Mouse (Mus musculus) thymus, adult 2 months (tissue): ENCODE measurements around the gene Ints11.

ENCODE experiments used
- CTCF ChIP-seq: fragments of 200-500 bp; IDR thresholded peaks from 2 replicates; pipeline ENCODE4 v1.5.1; 2012; ENCODE audit warnings: mild to moderate bottlenecking, control low read depth, low read length, moderate library complexity, borderline replicate concordance; ENCODE audit not compliant: control insufficient read depth, poor library complexity, insufficient read depth; ENCODE audit errors: extremely low read depth
- POLR2A ChIP-seq: fragments of 200-500 bp; IDR thresholded peaks from 2 replicates; pipeline ENCODE4 v1.6.1; 2012; ENCODE audit warnings: mild to moderate bottlenecking, low read length, control low read depth, moderate library complexity; ENCODE audit not compliant: control insufficient read depth, poor library complexity, insufficient read depth; ENCODE audit errors: extremely low read depth

DNA sequence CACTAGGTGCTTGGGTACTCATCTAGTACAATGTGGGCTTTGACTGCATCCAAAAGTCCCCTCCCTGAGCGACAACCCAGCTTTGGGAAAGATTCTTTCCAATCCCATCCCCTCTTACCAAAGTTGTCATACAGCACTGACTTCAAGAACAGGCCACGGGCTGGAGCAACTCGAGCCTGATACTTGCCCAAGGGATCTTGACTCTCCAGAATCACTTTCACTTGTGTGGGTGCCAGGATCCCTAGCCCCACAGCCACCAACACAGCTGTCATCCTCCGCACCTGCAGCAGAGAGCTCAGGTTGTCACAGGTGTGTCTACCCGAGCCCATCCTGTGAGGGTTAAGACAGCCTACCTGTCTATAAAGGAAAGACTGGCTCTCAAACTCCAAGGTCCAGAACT, 20.0 kb downstream of the Ints11 start:
- TF ChIP-seq CTCF (no peak), POLR2A (no peak)
